Mouse (Mus musculus): ENCODE data around the gene Arhgap23. TPM values are rescaled to one million over a fixed set of nuclear protein-coding genes. Genes with fewer than 3 reads are reported as not detected.

Arhgap23 gene
- polyA plus RNA-seq, 1 experiment from 2014 or later: 3.0 TPM

- Histone ChIP-seq H3K4me1 (ENCODE audit: control insufficient read depth, insufficient read depth, low read length) (no peaks in the 10 kb centered on the region), H3K27ac (ENCODE audit: low read length) (no peak overlapping the region), H3K27me3 (replicated peaks; ENCODE audit: control insufficient read depth, insufficient read depth, low read length) (no peaks in the 10 kb centered on the region), H3K9me3 (ENCODE audit: control insufficient read depth, low read length) (no peaks in the 10 kb centered on the region), H3K4me3 (ENCODE audit: low read length) (no peak overlapping the region), H3K9ac (ENCODE audit: low read depth, low read length) (no peak overlapping the region), H3K4me2 (ENCODE audit: low read depth, low read length) (no peak overlapping the region), H3K36me3 (ENCODE audit: control insufficient read depth, insufficient read depth, low read length) (peaks cover 5% of the 10 kb centered on the region; the same call in 1 of the 2 replicates)
- WGBS: 74% methylated on average over 8 of the region's 8 CpGs
- no peak for ATAC-seq
These were observed 64.5 kb downstream of the Arhgap23 start for GRCm38 (mm10) chr11:97479824-97480223.

- Histone ChIP-seq H3K4me3 (ENCODE audit: low read length) (no peak overlapping the region), H3K4me2 (ENCODE audit: low read depth, low read length) (no peak overlapping the region), H3K4me1 (ENCODE audit: control insufficient read depth, insufficient read depth, low read length) (no peaks in the 10 kb centered on the region), H3K36me3 (ENCODE audit: control insufficient read depth, insufficient read depth, low read length) (0 out of 2 replicates have a peak, but pooled peaks cover 7% of the 10 kb centered on the region), H3K9me3 (ENCODE audit: control insufficient read depth, low read length) (no peaks in the 10 kb centered on the region), H3K27me3 (replicated peaks; ENCODE audit: control insufficient read depth, insufficient read depth, low read length) (no peaks in the 10 kb centered on the region), H3K27ac (ENCODE audit: low read length) (no peak overlapping the region), H3K9ac (ENCODE audit: low read depth, low read length) (no peak overlapping the region)
- WGBS: 75% methylated on average over 8 of the region's 8 CpGs
- ATAC-seq: no peak
These were observed 70.3 kb downstream of the Arhgap23 start for GRCm38 (mm10) chr11:97485661-97486060.

GRCm38 (mm10) chr11:97487656-97488055, 72.3 kb downstream of the Arhgap23 start:
- Histone ChIP-seq H3K4me3 (ENCODE audit: low read length) (no peak overlapping the region), H3K4me1 (ENCODE audit: control insufficient read depth, insufficient read depth, low read length) (no peaks in the 10 kb centered on the region), H3K9me3 (ENCODE audit: control insufficient read depth, low read length) (no peaks in the 10 kb centered on the region), H3K9ac (ENCODE audit: low read depth, low read length) (no peak overlapping the region), H3K27ac (ENCODE audit: low read length) (no peak overlapping the region), H3K4me2 (ENCODE audit: low read depth, low read length) (no peak overlapping the region), H3K36me3 (ENCODE audit: control insufficient read depth, insufficient read depth, low read length) (peaks cover 12% of the 10 kb centered on the region; the same call in 1 of the 2 replicates), H3K27me3 (replicated peaks; ENCODE audit: control insufficient read depth, insufficient read depth, low read length) (no peaks in the 10 kb centered on the region)
- ATAC-seq: no peak
- 74% methylated on average over 3 of the region's 3 CpGs for WGBS

- H3K4me3 ChIP-seq (ENCODE audit: low read length): no peak overlapping the region
- peaks cover 14% of the 10 kb centered on the region; the same call in 1 of the 2 replicates for H3K36me3 ChIP-seq (ENCODE audit: control insufficient read depth, insufficient read depth, low read length)
- no peaks in the 10 kb centered on the region for H3K4me1 ChIP-seq (ENCODE audit: control insufficient read depth, insufficient read depth, low read length)
- WGBS: 35% methylated on average over 16 of the region's 16 CpGs
- ATAC-seq: peak; percentile 63
- H3K27me3 ChIP-seq (replicated peaks; ENCODE audit: control insufficient read depth, insufficient read depth, low read length): no peaks in the 10 kb centered on the region
- no peak overlapping the region for H3K27ac ChIP-seq (ENCODE audit: low read length)
- H3K9ac ChIP-seq (ENCODE audit: low read depth, low read length): no peak overlapping the region
- no peak overlapping the region for H3K4me2 ChIP-seq (ENCODE audit: low read depth, low read length)
- H3K9me3 ChIP-seq (ENCODE audit: control insufficient read depth, low read length): no peaks in the 10 kb centered on the region
These were observed 74.4 kb downstream of the Arhgap23 start for GRCm38 (mm10) chr11:97489589-97490324.

GRCm38 (mm10) chr11:97491640-97492039, 76.3 kb downstream of the Arhgap23 start:
- H3K27ac ChIP-seq (ENCODE audit: low read length): no peak overlapping the region
- no peak for ATAC-seq
- H3K27me3 ChIP-seq (replicated peaks; ENCODE audit: control insufficient read depth, insufficient read depth, low read length): no peaks in the 10 kb centered on the region
- no peak overlapping the region for H3K4me3 ChIP-seq (ENCODE audit: low read length)
- no peak overlapping the region for H3K4me2 ChIP-seq (ENCODE audit: low read depth, low read length)
- H3K9ac ChIP-seq (ENCODE audit: low read depth, low read length): no peak overlapping the region
- H3K36me3 ChIP-seq (ENCODE audit: control insufficient read depth, insufficient read depth, low read length): peaks cover 10% of the 10 kb centered on the region
- no peaks in the 10 kb centered on the region for H3K4me1 ChIP-seq (ENCODE audit: control insufficient read depth, insufficient read depth, low read length)
- 75% methylated on average over 10 of the region's 10 CpGs for WGBS
- H3K9me3 ChIP-seq (ENCODE audit: control insufficient read depth, low read length): no peaks in the 10 kb centered on the region

GRCm38 (mm10) chr11:97492836-97493235, 77.5 kb downstream of the Arhgap23 start:
- Histone ChIP-seq H3K4me3 (ENCODE audit: low read length) (no peak overlapping the region), H3K27ac (ENCODE audit: low read length) (no peak overlapping the region), H3K27me3 (replicated peaks; ENCODE audit: control insufficient read depth, insufficient read depth, low read length) (no peaks in the 10 kb centered on the region), H3K9me3 (ENCODE audit: control insufficient read depth, low read length) (no peaks in the 10 kb centered on the region), H3K4me1 (ENCODE audit: control insufficient read depth, insufficient read depth, low read length) (no peaks in the 10 kb centered on the region), H3K4me2 (ENCODE audit: low read depth, low read length) (no peak overlapping the region), H3K9ac (ENCODE audit: low read depth, low read length) (no peak overlapping the region), H3K36me3 (ENCODE audit: control insufficient read depth, insufficient read depth, low read length) (peaks cover 7% of the 10 kb centered on the region)
- WGBS: 89% methylated on average over 3 of the region's 3 CpGs
- ATAC-seq: no peak

GRCm38 (mm10) chr11:97497543-97497942, 82.2 kb downstream of the Arhgap23 start:
- ATAC-seq: peak; percentile 92
- Histone ChIP-seq H3K9me3 (ENCODE audit: control insufficient read depth, low read length) (no peaks in the 10 kb centered on the region), H3K4me2 (ENCODE audit: low read depth, low read length) (no peak overlapping the region), H3K9ac (ENCODE audit: low read depth, low read length) (no peak overlapping the region), H3K27me3 (replicated peaks; ENCODE audit: control insufficient read depth, insufficient read depth, low read length) (peaks cover 22% of the 10 kb centered on the region), H3K4me1 (ENCODE audit: control insufficient read depth, insufficient read depth, low read length) (peaks cover 4% of the 10 kb centered on the region), H3K4me3 (ENCODE audit: low read length) (no peak overlapping the region), H3K27ac (ENCODE audit: low read length) (no peak overlapping the region), H3K36me3 (ENCODE audit: control insufficient read depth, insufficient read depth, low read length) (peaks cover 3% of the 10 kb centered on the region)
- WGBS: 64% methylated on average over 4 of the region's 4 CpGs

- Histone ChIP-seq H3K27me3 (replicated peaks; ENCODE audit: control insufficient read depth, insufficient read depth, low read length) (peaks cover 22% of the 10 kb centered on the region), H3K36me3 (ENCODE audit: control insufficient read depth, insufficient read depth, low read length) (no peaks in the 10 kb centered on the region; the same call in 1 of the 2 replicates), H3K4me1 (ENCODE audit: control insufficient read depth, insufficient read depth, low read length) (peaks cover 4% of the 10 kb centered on the region), H3K9ac (ENCODE audit: low read depth, low read length) (peak within 1 kb of the TSS; percentile 46), H3K4me3 (ENCODE audit: low read length) (peak within 1 kb of the TSS; percentile 39), H3K9me3 (ENCODE audit: control insufficient read depth, low read length) (no peaks in the 10 kb centered on the region), H3K4me2 (ENCODE audit: low read depth, low read length) (peak within 1 kb of the TSS; percentile 53), H3K27ac (ENCODE audit: low read length) (no peak within 1 kb of the TSS)
- no peak for ATAC-seq
- WGBS: 31% methylated on average over 87 of the region's 88 CpGs
These were observed 84.8 kb downstream of the Arhgap23 start, which contains the start of gene 4933428G20Rik for GRCm38 (mm10) chr11:97499865-97500719. 4933428G20Rik (minus strand) TSS chr11:97500340.

GRCm38 (mm10) chr11:97500720-97501448, 85.6 kb downstream of the Arhgap23 start:
- Histone ChIP-seq H3K9me3 (ENCODE audit: control insufficient read depth, low read length) (no peaks in the 10 kb centered on the region), H3K27ac (ENCODE audit: low read length) (no peak overlapping the region), H3K4me3 (ENCODE audit: low read length) (peak overlapping the region; percentile 39), H3K4me1 (ENCODE audit: control insufficient read depth, insufficient read depth, low read length) (peaks cover 4% of the 10 kb centered on the region), H3K36me3 (ENCODE audit: control insufficient read depth, insufficient read depth, low read length) (no peaks in the 10 kb centered on the region; the same call in 1 of the 2 replicates), H3K9ac (ENCODE audit: low read depth, low read length) (peak overlapping the region; percentile 46), H3K27me3 (replicated peaks; ENCODE audit: control insufficient read depth, insufficient read depth, low read length) (peaks cover 22% of the 10 kb centered on the region), H3K4me2 (ENCODE audit: low read depth, low read length) (peak overlapping the region; percentile 53)
- 28% methylated on average over 51 of the region's 51 CpGs for WGBS
- 0 out of 2 replicates have a peak, but pooled peaks have one; percentile 21 for ATAC-seq

Measured in intestine, embryonic 16.5 days (tissue).